Mouse (Mus musculus) CH12.LX (cell line): Measurements from ENCODE around the gene Cdca7. TPM values are rescaled to one million over a fixed set of nuclear protein-coding genes. Genes with fewer than 3 reads are reported as not detected.

Source experiments
- DNase-seq: peaks from one replicate; pipeline ENCODE4 v3.0.0-alpha.2; 2013; ENCODE audit errors: extremely low read depth
- H3K27ac ChIP-seq: 2 replicates; pipeline ENCODE4 v1.5.1; 2012; ENCODE audit warnings: low read depth, mild to moderate bottlenecking, control low read depth, moderate library complexity; ENCODE audit not compliant: insufficient read depth
- H3K27me3 ChIP-seq: replicated peaks from 2 replicates; pipeline ENCODE3; 2012; ENCODE audit warnings: inconsistent platforms
- H3K36me3 ChIP-seq, 2 experiments: replicated peaks in 1 of 2; 2 replicates each; pipeline versions ENCODE3 to v1.6.1; 2012; ENCODE audit warnings: inconsistent platforms in 1 of 2, low read length in 1 of 2, mild to moderate bottlenecking in 1 of 2, mixed read lengths in 1 of 2, moderate library complexity in 1 of 2; ENCODE audit not compliant: control insufficient read depth in 1 of 2, insufficient read depth in 1 of 2
- H3K4me1 ChIP-seq, 2 experiments: 2 replicates each; pipeline ENCODE4 v1.6.1; 2012; ENCODE audit warnings: inconsistent platforms in 1 of 2, moderate library complexity in 1 of 2; ENCODE audit not compliant: insufficient read depth in 2 of 2, control insufficient read depth in 1 of 2
- H3K4me2 ChIP-seq: 2 replicates; pipeline ENCODE4 v1.6.1; 2012; ENCODE audit warnings: low read depth, mild to moderate bottlenecking, control low read depth; ENCODE audit not compliant: poor library complexity, insufficient read depth, severe bottlenecking
- H3K4me3 ChIP-seq, 3 experiments: fragments of 150-350 bp in 1 of 3; sonication (generic) in 1 of 3; replicated peaks in 1 of 3; 2 replicates each; pipeline versions ENCODE3 to v1.5.1; 2011 to 2012; ENCODE audit warnings: low read depth in 2 of 3, low read length in 2 of 3, mild to moderate bottlenecking in 2 of 3, moderate library complexity in 2 of 3, control low read depth in 1 of 3, improper control_type of control experiment in 1 of 3, inconsistent platforms in 1 of 3, mixed read lengths in 1 of 3; ENCODE audit not compliant: poor library complexity in 1 of 3
- H3K79me2 ChIP-seq: replicated peaks from 2 replicates; pipeline ENCODE4 v1.6.1; 2012; ENCODE audit warnings: mild to moderate bottlenecking, moderate library complexity; ENCODE audit not compliant: control insufficient read depth, poor library complexity, insufficient read depth, severe bottlenecking; ENCODE audit errors: extremely low read depth
- H3K9ac ChIP-seq: 2 replicates; pipeline ENCODE4 v1.6.1; 2012; ENCODE audit warnings: low read depth, mild to moderate bottlenecking, control low read depth, moderate library complexity; ENCODE audit not compliant: insufficient read depth
- H3K9me3 ChIP-seq: replicated peaks from 2 replicates; pipeline ENCODE3; 2012; ENCODE audit warnings: low read length, inconsistent platforms, mixed read lengths
- BHLHE40 ChIP-seq: IDR thresholded peaks from 2 replicates; pipeline ENCODE4 v1.6.1; 2011; ENCODE audit warnings: mild to moderate bottlenecking, low read depth, low read length, improper control_type of control experiment
- CHD1 ChIP-seq: IDR thresholded peaks from 2 replicates; pipeline ENCODE4 v1.6.1; 2012; ENCODE audit warnings: low read depth, low read length, improper control_type of control experiment, inconsistent platforms
- CHD2 ChIP-seq: IDR thresholded peaks from 2 replicates; pipeline ENCODE4 v1.6.1; 2011; ENCODE audit warnings: low read length, improper control_type of control experiment
- CTCF ChIP-seq, 2 experiments: IDR thresholded peaks in 1 of 2; conservative IDR thresholded peaks in 1 of 2; 2 replicates each; pipeline ENCODE4 v1.5.1; 2011 to 2012; ENCODE audit warnings: low read depth in 2 of 2, low read length in 2 of 2, improper control_type of control experiment in 1 of 2, inconsistent platforms in 1 of 2, mild to moderate bottlenecking in 1 of 2, moderate library complexity in 1 of 2
- E2F4 ChIP-seq: IDR thresholded peaks from 2 replicates; pipeline ENCODE4 v1.6.1; 2011; ENCODE audit warnings: low read depth, low read length, improper control_type of control experiment; ENCODE audit not compliant: insufficient replicate concordance
- ELF1 ChIP-seq: IDR thresholded peaks from 2 replicates; pipeline ENCODE4 v1.6.1; 2014; ENCODE audit warnings: low read depth, mild to moderate bottlenecking, inconsistent platforms, low read length, improper control_type of control experiment
- EP300 ChIP-seq: IDR thresholded peaks from 2 replicates; pipeline ENCODE4 v1.6.1; 2011; ENCODE audit warnings: low read length, improper control_type of control experiment
- ETS1 ChIP-seq: conservative IDR thresholded peaks from 2 replicates; pipeline ENCODE4 v1.6.1; 2012; ENCODE audit warnings: low read depth, mild to moderate bottlenecking, inconsistent platforms, low read length, improper control_type of control experiment, moderate library complexity
- GABPA ChIP-seq: IDR thresholded peaks from 2 replicates; pipeline ENCODE4 v1.6.1; 2012; ENCODE audit warnings: low read depth, low read length, improper control_type of control experiment, inconsistent platforms; ENCODE audit not compliant: insufficient replicate concordance
- HCFC1 ChIP-seq: IDR thresholded peaks from 2 replicates; pipeline ENCODE4 v1.6.1; 2012; ENCODE audit warnings: low read depth, mild to moderate bottlenecking, inconsistent platforms, low read length, improper control_type of control experiment
- IRF4 ChIP-seq: IDR thresholded peaks from 2 replicates; pipeline ENCODE4 v1.6.1; 2014; ENCODE audit warnings: low read depth, mild to moderate bottlenecking, inconsistent platforms, low read length, improper control_type of control experiment
- JUN ChIP-seq: IDR thresholded peaks from 2 replicates; pipeline ENCODE4 v1.6.1; 2011; ENCODE audit warnings: low read depth, mild to moderate bottlenecking, low read length, improper control_type of control experiment, moderate library complexity; ENCODE audit not compliant: insufficient read depth
- JUND ChIP-seq: conservative IDR thresholded peaks from 2 replicates; pipeline ENCODE4 v1.6.1; 2011; ENCODE audit warnings: low read depth, low read length, improper control_type of control experiment
- KAT2A ChIP-seq: IDR thresholded peaks from 2 replicates; pipeline ENCODE4 v1.6.1; 2012; ENCODE audit warnings: low read length, improper control_type of control experiment, inconsistent platforms; ENCODE audit not compliant: insufficient replicate concordance
- MAFK ChIP-seq: IDR thresholded peaks from 2 replicates; pipeline ENCODE4 v1.6.1; 2011; ENCODE audit warnings: low read length, improper control_type of control experiment; ENCODE audit not compliant: insufficient replicate concordance
- MAX ChIP-seq: IDR thresholded peaks from 2 replicates; pipeline ENCODE4 v1.6.1; 2011; ENCODE audit warnings: low read length, improper control_type of control experiment
- MAZ ChIP-seq: IDR thresholded peaks from 2 replicates; pipeline ENCODE4 v1.6.1; 2012; ENCODE audit warnings: low read depth, mild to moderate bottlenecking, inconsistent platforms, low read length, improper control_type of control experiment, moderate library complexity
- MEF2A ChIP-seq: IDR thresholded peaks from 2 replicates; pipeline ENCODE4 v1.6.1; 2014; ENCODE audit warnings: low read depth, mild to moderate bottlenecking, inconsistent platforms, low read length, improper control_type of control experiment, borderline replicate concordance
- MXI1 ChIP-seq: IDR thresholded peaks from 2 replicates; pipeline ENCODE4 v1.6.1; 2011; ENCODE audit warnings: mild to moderate bottlenecking, low read depth, low read length, improper control_type of control experiment
- MYC ChIP-seq: IDR thresholded peaks from 2 replicates; pipeline ENCODE4 v1.6.1; 2011; ENCODE audit warnings: low read depth, mild to moderate bottlenecking, improper control_type of control experiment, low read length
- NELFE ChIP-seq: IDR thresholded peaks from 2 replicates; pipeline ENCODE4 v1.6.1; 2011; ENCODE audit warnings: low read depth, low read length, improper control_type of control experiment
- NRF1 ChIP-seq: IDR thresholded peaks from 2 replicates; pipeline ENCODE4 v1.6.1; 2014; ENCODE audit warnings: low read depth, mild to moderate bottlenecking, inconsistent platforms, low read length, improper control_type of control experiment, moderate library complexity
- PAX5 ChIP-seq: IDR thresholded peaks from 2 replicates; pipeline ENCODE4 v1.6.1; 2012; ENCODE audit warnings: low read length, inconsistent platforms, mixed read lengths
- POLR2A ChIP-seq: IDR thresholded peaks from 2 replicates; pipeline ENCODE4 v1.6.1; 2011; ENCODE audit warnings: low read depth, mild to moderate bottlenecking, improper control_type of control experiment, low read length
- POLR2AphosphoS2 ChIP-seq: IDR thresholded peaks from 2 replicates; pipeline ENCODE4 v1.6.1; 2011; ENCODE audit warnings: low read depth, low read length, improper control_type of control experiment
- RAD21 ChIP-seq: IDR thresholded peaks from 2 replicates; pipeline ENCODE4 v1.6.1; 2011; ENCODE audit warnings: low read depth, mild to moderate bottlenecking, low read length, improper control_type of control experiment, moderate library complexity
- RCOR1 ChIP-seq: conservative IDR thresholded peaks from 2 replicates; pipeline ENCODE4 v1.6.1; 2012; ENCODE audit warnings: low read depth, mild to moderate bottlenecking, inconsistent platforms, low read length, improper control_type of control experiment
- SIN3A ChIP-seq: IDR thresholded peaks from 2 replicates; pipeline ENCODE4 v1.6.1; 2012; ENCODE audit warnings: low read length, improper control_type of control experiment, inconsistent platforms
- SMC3 ChIP-seq: IDR thresholded peaks from 2 replicates; pipeline ENCODE4 v1.6.1; 2011; ENCODE audit warnings: low read depth, low read length, improper control_type of control experiment
- TBP ChIP-seq: conservative IDR thresholded peaks from 2 replicates; pipeline ENCODE4 v1.6.1; 2011; ENCODE audit warnings: low read depth, low read length, improper control_type of control experiment
- TCF12 ChIP-seq: IDR thresholded peaks from 2 replicates; pipeline ENCODE4 v1.6.1; 2014; ENCODE audit warnings: low read depth, mild to moderate bottlenecking, inconsistent platforms, low read length, improper control_type of control experiment
- UBTF ChIP-seq: IDR thresholded peaks from 2 replicates; pipeline ENCODE4 v1.6.1; 2012; ENCODE audit warnings: low read depth, mild to moderate bottlenecking, inconsistent platforms, low read length, improper control_type of control experiment, moderate library complexity
- USF1 ChIP-seq: IDR thresholded peaks from 2 replicates; pipeline ENCODE4 v1.6.1; 2014; ENCODE audit warnings: low read depth, mild to moderate bottlenecking, inconsistent platforms, low read length, improper control_type of control experiment
- USF2 ChIP-seq: conservative IDR thresholded peaks from 2 replicates; pipeline ENCODE4 v1.6.1; 2011; ENCODE audit warnings: low read depth, low read length, improper control_type of control experiment
- ZC3H11A ChIP-seq: IDR thresholded peaks from 2 replicates; pipeline ENCODE4 v1.6.1; 2012; ENCODE audit warnings: low read depth, mild to moderate bottlenecking, inconsistent platforms, low read length, improper control_type of control experiment
- ZKSCAN1 ChIP-seq: IDR thresholded peaks from 2 replicates; pipeline ENCODE4 v1.6.1; 2012; ENCODE audit warnings: low read depth, inconsistent platforms, low read length, improper control_type of control experiment, borderline replicate concordance
- ZMIZ1 ChIP-seq: IDR thresholded peaks from 2 replicates; pipeline ENCODE4 v1.6.1; 2012; ENCODE audit warnings: low read depth, mild to moderate bottlenecking, inconsistent platforms, low read length, improper control_type of control experiment
- ZNF384 ChIP-seq: IDR thresholded peaks from 2 replicates; pipeline ENCODE4 v1.6.1; 2012; ENCODE audit warnings: low read depth, low read length, improper control_type of control experiment, inconsistent platforms
- dilution Hi-C: fragments of 300-500 bp; cut with MboI; formaldehyde crosslinking; loops from 2 replicates; pipeline ENCODE4 v1.14.3; 2020; ENCODE audit warnings: low sequenced_read_pairs; ENCODE audit not compliant: extremely low pct_unique_long_range_greater_than_20kb, extremely low pct_ligation_motif_present
- in situ Hi-C: fragments of 300-500 bp; cut with MboI; formaldehyde crosslinking; loops from 3 replicates; pipeline ENCODE4 v1.14.3; 2019; ENCODE audit warnings: low sequenced_read_pairs, low pct_ligation_motif_present, low pct_unique_long_range_greater_than_20kb, mixed read lengths
- polyA plus RNA-seq: library from polyadenylated mRNA; unstranded; fragments of >175 nt; gene quantifications from 2 replicates; pipeline ENCODE4 v1.2.1, GENCODE M21; 2012; ENCODE audit warnings: low read depth; ENCODE audit not compliant: insufficient read length
- total RNA-seq, 2 experiments: library from RNA; depleted of rRNA; stranded (reverse); fragments of 300-350 nt in 1 of 2; fragments of >200 nt in 1 of 2; gene quantifications; 2 replicates each; pipeline ENCODE4 v1.2.3; 2012 to 2014

Gene Cdca7
- total and polyA plus RNA-seq, 3 experiments: 83.5 to 202 (median 114) TPM

DNA sequence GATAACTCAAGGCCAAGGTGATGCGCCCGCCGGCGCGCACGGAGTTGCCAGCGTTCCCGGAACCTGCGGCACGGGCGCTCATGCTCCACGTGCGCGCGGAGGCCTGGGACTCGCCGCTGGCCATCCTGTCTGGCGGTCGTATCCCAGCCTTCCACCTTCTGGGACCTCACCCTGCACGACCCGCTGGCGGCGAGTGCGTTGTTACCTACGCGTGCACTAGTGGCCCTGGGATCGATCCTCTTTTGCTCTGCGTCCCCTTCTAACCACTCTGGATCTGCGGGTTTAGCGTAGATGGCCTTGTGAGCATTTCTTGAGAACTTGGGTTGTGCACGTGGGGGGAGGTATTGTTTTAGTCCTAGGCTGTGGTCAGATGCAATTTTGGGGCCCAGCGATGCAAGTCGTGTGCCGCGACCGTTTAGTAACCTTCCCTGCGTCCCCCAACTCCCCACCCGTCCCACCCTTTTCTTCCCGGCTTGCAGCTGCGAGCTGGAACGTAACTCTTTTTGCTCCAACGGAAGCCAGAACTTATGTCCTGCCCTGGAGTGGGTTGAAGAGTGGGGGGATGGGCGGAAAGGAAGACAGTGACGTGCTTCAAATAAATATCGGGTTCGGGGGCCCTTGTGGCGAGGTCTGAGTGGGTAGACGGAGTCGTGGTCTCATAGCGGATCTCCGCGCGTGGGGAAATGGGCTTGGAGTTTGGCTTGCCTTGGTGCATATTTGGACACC is 690 bp downstream of the Cdca7 start:
- Histone ChIP-seq H3K4me3 (peak overlapping the region; percentile 88 to 95 (median 92)), H3K27me3 (no peaks in the 10 kb centered on the region), H3K4me1 (peaks cover 12 to 49% of the 10 kb centered on the region in 2 experiments), H3K9me3 (no peaks in the 10 kb centered on the region), H3K27ac (peak overlapping the region; percentile 74), H3K36me3 (peaks cover 14 to 35% of the 10 kb centered on the region in 2 experiments), H3K4me2 (peak overlapping the region; percentile 88), H3K9ac (peak overlapping the region; percentile 81), H3K79me2 (peaks cover 40% of the 10 kb centered on the region)
- in situ Hi-C loops: no loop called here
- peak; percentile 64 for DNase-seq
- dilution Hi-C loops: no loop called here
- TF ChIP-seq CTCF (conservative IDR thresholded peaks at IDR 0.05 in 1 of 2, IDR thresholded peaks at IDR 0.05 in 1 of 2; ENCODE audit: low read depth in 2 of 2, low read length in 2 of 2): no peak
- no peak for TF ChIP-seq RAD21
- TF ChIP-seq MAFK: no peak
- TF ChIP-seq ELF1: no peak
- TF ChIP-seq MXI1: peak; percentile 91
- TF ChIP-seq IRF4: no peak
- TF ChIP-seq TBP: no peak
- no peak for TF ChIP-seq NRF1
- no peak for TF ChIP-seq UBTF
- no peak for TF ChIP-seq RCOR1
- no peak for TF ChIP-seq HCFC1
- TF ChIP-seq ZKSCAN1: no peak
- TF ChIP-seq POLR2AphosphoS2: no peak
- peak; percentile 62 for TF ChIP-seq CHD2
- no peak; the same call in 1 of the 2 replicates for TF ChIP-seq CHD1
- TF ChIP-seq SMC3: no peak
- no peak for TF ChIP-seq KAT2A
- no peak for TF ChIP-seq MEF2A
- no peak for TF ChIP-seq USF2
- no peak for TF ChIP-seq JUND
- no peak for TF ChIP-seq USF1
- TF ChIP-seq ZC3H11A: no peak
- TF ChIP-seq GABPA: no peak
- TF ChIP-seq EP300: no peak
- no peak for TF ChIP-seq MAZ
- TF ChIP-seq POLR2A: no peak
- no peak for TF ChIP-seq E2F4
- TF ChIP-seq BHLHE40: peak; percentile 85
- TF ChIP-seq SIN3A: peak; percentile 2; the same call in 1 of the 2 replicates
- TF ChIP-seq PAX5: no peak
- no peak for TF ChIP-seq ETS1
- no peak for TF ChIP-seq JUN
- peak; percentile 47; the same call in 1 of the 2 replicates for TF ChIP-seq ZMIZ1
- peak; percentile 94 for TF ChIP-seq MAX
- peak; percentile 90 for TF ChIP-seq MYC
- TF ChIP-seq NELFE: no peak
- TF ChIP-seq TCF12: 0 out of 2 replicates have a peak, but pooled peaks have one; percentile 23
- TF ChIP-seq ZNF384: no peak
